Mouse (Mus musculus): ENCODE measurements around the gene Msln.
"Not testable (repeated sequence)": the region's sequence is repeated elsewhere in the genome, so short reads cannot be mapped to it uniquely, and the experiment has no call there.

Msln gene

GRCm38 (mm10) chr17:25777948-25778347 lies 23.8 kb upstream of the Msln start:
- in situ Hi-C loops (cut with MboI; ENCODE audit: low pct_unique_long_range_greater_than_20kb in 1 of 2, low sequenced_read_pairs in 2 of 2, unreplicated experiment in 1 of 2): no loop called here

- in situ Hi-C loops (cut with MboI; ENCODE audit: low pct_unique_long_range_greater_than_20kb in 1 of 2, low sequenced_read_pairs in 2 of 2, unreplicated experiment in 1 of 2): no loop called here
Observed at GRCm38 (mm10) chr17:25775318-25776062, 21.3 kb upstream of the Msln start.

GRCm38 (mm10) chr17:25773549-25774120 lies 19.5 kb upstream of the Msln start, which contains the start of gene Narfl:
Gene Narfl (plus strand): TSS chr17:25773776.
- in situ Hi-C loops (cut with MboI; ENCODE audit: low pct_unique_long_range_greater_than_20kb in 1 of 2, low sequenced_read_pairs in 2 of 2, unreplicated experiment in 1 of 2): no loop called here

GRCm38 (mm10) chr17:25769331-25769730 lies 15.2 kb upstream of the Msln start:
- in situ Hi-C loops (cut with MboI; ENCODE audit: low pct_unique_long_range_greater_than_20kb in 1 of 2, low sequenced_read_pairs in 2 of 2, unreplicated experiment in 1 of 2): loop anchor here in 1 of 2 experiments (5.0 kb wide), 1 partner anchor 37 kb away; no protein-coding TSS in a partner anchor

GRCm38 (mm10) chr17:25765886-25766285 lies 11.7 kb upstream of the Msln start:
- in situ Hi-C loops (cut with MboI; ENCODE audit: low pct_unique_long_range_greater_than_20kb in 1 of 2, low sequenced_read_pairs in 2 of 2, unreplicated experiment in 1 of 2): loop anchor here in 1 of 2 experiments (5.0 kb wide), 1 partner anchor 34 kb away; no protein-coding TSS in a partner anchor

GRCm38 (mm10) chr17:25762591-25762990 lies 8.4 kb upstream of the Msln start:
- in situ Hi-C loops (cut with MboI; ENCODE audit: low pct_unique_long_range_greater_than_20kb in 1 of 2, low sequenced_read_pairs in 2 of 2, unreplicated experiment in 1 of 2): no loop called here

GRCm38 (mm10) chr17:25761561-25761970 lies 7.4 kb upstream of the Msln start:
- in situ Hi-C loops (cut with MboI; ENCODE audit: low pct_unique_long_range_greater_than_20kb in 1 of 2, low sequenced_read_pairs in 2 of 2, unreplicated experiment in 1 of 2): no loop called here

GRCm38 (mm10) chr17:25760148-25760547 lies 6.0 kb upstream of the Msln start:
- in situ Hi-C loops (cut with MboI; ENCODE audit: low pct_unique_long_range_greater_than_20kb in 1 of 2, low sequenced_read_pairs in 2 of 2, unreplicated experiment in 1 of 2): no loop called here

- in situ Hi-C loops (cut with MboI; ENCODE audit: low pct_unique_long_range_greater_than_20kb in 1 of 2, low sequenced_read_pairs in 2 of 2, unreplicated experiment in 1 of 2): no loop called here
Observed at GRCm38 (mm10) chr17:25757691-25758090, 3.5 kb upstream of the Msln start.

GRCm38 (mm10) chr17:25756378-25757242 lies 2.4 kb upstream of the Msln start:
- in situ Hi-C loops (cut with MboI; ENCODE audit: low pct_unique_long_range_greater_than_20kb in 1 of 2, low sequenced_read_pairs in 2 of 2, unreplicated experiment in 1 of 2): no loop called here

- in situ Hi-C loops (cut with MboI; ENCODE audit: low pct_unique_long_range_greater_than_20kb in 1 of 2, low sequenced_read_pairs in 2 of 2, unreplicated experiment in 1 of 2): no loop called here
Observed at GRCm38 (mm10) chr17:25755627-25756377, 1.6 kb upstream of the Msln start.

- in situ Hi-C loops (cut with MboI; ENCODE audit: low pct_unique_long_range_greater_than_20kb in 1 of 2, low sequenced_read_pairs in 2 of 2, unreplicated experiment in 1 of 2): no loop called here
Observed at GRCm38 (mm10) chr17:25755086-25755485, 908 bp upstream of the Msln start.

- in situ Hi-C loops (cut with MboI; ENCODE audit: low pct_unique_long_range_greater_than_20kb in 1 of 2, low sequenced_read_pairs in 2 of 2, unreplicated experiment in 1 of 2): no loop called here
Observed at GRCm38 (mm10) chr17:25751446-25751845, 2.7 kb downstream of the Msln start.

- in situ Hi-C loops (cut with MboI; ENCODE audit: low pct_unique_long_range_greater_than_20kb in 1 of 2, low sequenced_read_pairs in 2 of 2, unreplicated experiment in 1 of 2): no loop called here
Observed at GRCm38 (mm10) chr17:25749314-25749713, 4.9 kb downstream of the Msln start.

- in situ Hi-C loops (cut with MboI; ENCODE audit: low pct_unique_long_range_greater_than_20kb in 1 of 2, low sequenced_read_pairs in 2 of 2, unreplicated experiment in 1 of 2): no loop called here
Observed at GRCm38 (mm10) chr17:25748238-25748637, 5.9 kb downstream of the Msln start.

GRCm38 (mm10) chr17:25744311-25744710 lies 9.9 kb downstream of the Msln start:
- in situ Hi-C loops (cut with MboI; ENCODE audit: low pct_unique_long_range_greater_than_20kb in 1 of 2, low sequenced_read_pairs in 2 of 2, unreplicated experiment in 1 of 2): no loop called here

- in situ Hi-C loops (cut with MboI; ENCODE audit: low pct_unique_long_range_greater_than_20kb in 1 of 2, low sequenced_read_pairs in 2 of 2, unreplicated experiment in 1 of 2): no loop called here
Observed at GRCm38 (mm10) chr17:25743831-25744230, 10.3 kb downstream of the Msln start.

- in situ Hi-C loops (cut with MboI; ENCODE audit: low pct_unique_long_range_greater_than_20kb in 1 of 2, low sequenced_read_pairs in 2 of 2, unreplicated experiment in 1 of 2): not testable (repeated sequence)
Observed at GRCm38 (mm10) chr17:25741471-25741870, 12.7 kb downstream of the Msln start.
